Mouse (Mus musculus) cerebellum, adult 11-12 months (tissue): ENCODE measurements around the gene Cpeb2.

Source experiments
- DNase-seq: peaks from one replicate; pipeline ENCODE4 v3.0.0; 2022

The Cpeb2 gene

DNA sequence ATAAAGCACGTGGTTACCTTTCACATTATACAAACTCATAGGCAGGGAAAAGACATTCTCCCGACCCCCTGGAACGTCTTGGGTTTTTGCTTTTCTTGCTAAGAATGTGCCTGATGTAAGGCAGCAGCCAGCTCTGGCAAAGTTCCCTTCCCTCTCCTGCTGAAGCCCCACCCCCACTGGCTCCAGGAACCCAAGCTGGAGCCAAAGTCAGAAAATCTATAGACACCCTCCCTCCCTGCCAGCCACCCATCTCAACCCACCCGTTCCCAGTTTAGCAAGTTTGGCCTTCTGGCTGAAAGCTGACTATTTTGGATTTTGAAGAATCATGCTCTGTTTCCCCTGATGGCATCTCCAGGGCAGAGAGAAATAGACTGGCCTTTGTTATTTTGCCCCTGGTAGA is 95.6 kb downstream of the Cpeb2 start:
- DNase-seq, result peak; percentile 18

- no peak for DNase-seq
Observed at GRCm38 (mm10) chr5:43330260-43330659, 97.3 kb downstream of the Cpeb2 start.

DNA sequence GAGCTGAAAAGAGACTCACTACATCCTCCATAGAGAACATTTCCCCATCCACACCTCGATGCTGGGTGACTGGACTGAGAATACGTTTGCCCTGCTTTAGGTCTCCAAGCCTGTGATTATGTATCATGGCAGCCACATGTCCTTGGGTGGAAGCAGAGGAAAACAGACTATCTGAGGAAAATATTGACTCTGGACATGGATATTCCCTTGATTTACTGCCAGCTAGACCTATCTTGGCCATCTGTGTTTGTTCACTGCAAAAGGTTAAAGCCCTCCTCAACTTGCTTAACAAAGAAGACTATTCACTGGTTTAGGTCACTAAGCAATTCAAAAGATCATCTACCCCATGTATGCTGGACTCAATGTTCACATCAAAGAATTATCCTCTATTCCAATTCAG is 101.5 kb downstream of the Cpeb2 start:
- DNase-seq, result no peak

DNA sequence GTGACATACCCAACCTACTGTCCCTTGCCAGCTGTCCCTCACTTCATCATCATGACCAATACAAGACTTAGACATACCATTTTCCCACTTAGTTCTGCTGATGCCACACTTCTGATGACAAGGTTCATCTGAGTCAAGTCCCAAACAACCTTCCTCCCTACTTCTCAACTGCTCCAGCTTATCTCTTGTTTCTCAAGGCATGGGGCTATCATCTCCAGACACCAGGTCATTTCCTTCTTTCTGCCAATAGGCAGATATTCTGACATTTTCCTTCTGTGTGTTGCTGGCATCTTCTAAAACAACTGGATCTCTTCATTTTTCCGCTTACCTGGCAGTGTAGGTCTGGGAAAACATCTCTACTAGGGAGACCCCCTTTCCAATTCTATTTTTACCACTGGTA is 104.2 kb downstream of the Cpeb2 start:
- no peak for DNase-seq

GRCm38 (mm10) chr5:43338771-43339475 is 106.0 kb downstream of the Cpeb2 start:
- peak; percentile 92 for DNase-seq
